Mouse (Mus musculus) heart, adult 2 months (tissue): ENCODE data around the gene Dppa1. TPM values are rescaled to one million over a fixed set of nuclear protein-coding genes. Genes with fewer than 3 reads are reported as not detected.
A peak's percentile ranks its signal among the peaks of the same experiment; 100 is the strongest.

Source experiments
- DNase-seq, 2 experiments: peaks; one replicate each; pipeline ENCODE4 v3.0.0; 2021
- H3K27ac ChIP-seq: fragments of 200-600 bp; 2 replicates; pipeline ENCODE4 v1.8.1; 2022
- H3K27me3 ChIP-seq: fragments of 200-500 bp; 2 replicates; pipeline ENCODE4 v1.6.1; 2012; ENCODE audit warnings: mild to moderate bottlenecking, low read length, inconsistent platforms, mixed read lengths; ENCODE audit not compliant: control insufficient read depth, insufficient read depth
- H3K36me3 ChIP-seq: fragments of 200-500 bp; 2 replicates; pipeline ENCODE4 v1.6.1; 2012; ENCODE audit warnings: low read length, inconsistent platforms; ENCODE audit not compliant: control insufficient read depth, insufficient read depth
- H3K4me1 ChIP-seq: fragments of 200-500 bp; 2 replicates; pipeline ENCODE4 v1.6.1; 2011; ENCODE audit warnings: low read length; ENCODE audit not compliant: control insufficient read depth, insufficient read depth
- H3K4me3 ChIP-seq: fragments of 200-600 bp; 2 replicates; pipeline ENCODE4 v1.8.1; 2022
- H3K79me2 ChIP-seq: fragments of 200-500 bp; replicated peaks from 2 replicates; pipeline ENCODE4 v1.6.1; 2012; ENCODE audit warnings: mild to moderate bottlenecking, inconsistent platforms, low read length, moderate library complexity, mixed read lengths; ENCODE audit not compliant: control insufficient read depth, insufficient read depth
- H3K9ac ChIP-seq: fragments of 200-500 bp; 2 replicates; pipeline ENCODE4 v1.6.1; 2012; ENCODE audit warnings: low read depth, mild to moderate bottlenecking, control low read depth, inconsistent platforms, low read length, mixed read lengths
- CTCF ChIP-seq: fragments of 200-600 bp; IDR thresholded peaks from 2 replicates; pipeline ENCODE4 v1.8.1; 2022; ENCODE audit warnings: antibody characterized with exemption, mild to moderate bottlenecking, moderate library complexity
- EP300 ChIP-seq: fragments of 200-500 bp; IDR thresholded peaks from 2 replicates; pipeline ENCODE4 v1.6.1; 2011; ENCODE audit warnings: low read depth, low read length, control low read depth; ENCODE audit not compliant: insufficient read depth
- POLR2A ChIP-seq: fragments of 200-500 bp; IDR thresholded peaks from 2 replicates; pipeline ENCODE4 v1.6.1; 2011; ENCODE audit warnings: mild to moderate bottlenecking, low read depth, low read length, control low read depth; ENCODE audit not compliant: insufficient read depth
- WGBS: fragments of 180-500 bp; shearing (Covaris S2); methylation state at CpG from one replicate; pipeline ENCODE4 v1.1.7; 2018; 5-methylcytosine and 5-hydroxymethylcytosine counted together
- intact Hi-C: fragments of 180-260 bp; cut with DNase I; formaldehyde crosslinking; loops from one replicate; pipeline ENCODE4 v1.15.1; 2025
- polyA plus RNA-seq: library from polyadenylated mRNA; depleted of rRNA; stranded (reverse); fragments of >200 nt; gene quantifications from 2 replicates; pipeline ENCODE4 v1.2.3, GENCODE M21; 2012; rRNA removed
- total RNA-seq, 2 experiments: library from RNA; stranded (reverse); gene quantifications; 2 replicates each; pipeline ENCODE4 v1.2.3; 2021

The Dppa1 gene
- total and polyA plus RNA-seq, 3 experiments: not detected

GRCm38 (mm10) chr11:46565967-46566366, 63.1 kb downstream of the Dppa1 start:
- TF ChIP-seq POLR2A (no peak), CTCF (no peak), EP300 (no peak)
- 87% methylated on average over 2 of the region's 2 CpGs for WGBS
- Histone ChIP-seq H3K79me2 (no peaks in the 10 kb centered on the region), H3K9ac (no peak overlapping the region), H3K36me3 (no peaks in the 10 kb centered on the region), H3K27me3 (no peaks in the 10 kb centered on the region), H3K4me3 (no peak overlapping the region), H3K4me1 (no peaks in the 10 kb centered on the region), H3K27ac (no peak overlapping the region)
- intact Hi-C loops: no loop called here
- no peak for DNase-seq

GRCm38 (mm10) chr11:46564671-46565070, 64.4 kb downstream of the Dppa1 start:
- no peak overlapping the region for H3K27ac ChIP-seq
- WGBS: 50% methylated on average over 1 of the region's 1 CpGs
- intact Hi-C loops: no loop called here
- no peak overlapping the region for H3K4me3 ChIP-seq
- H3K4me1 ChIP-seq: no peaks in the 10 kb centered on the region
- no peak overlapping the region for H3K9ac ChIP-seq
- H3K36me3 ChIP-seq: no peaks in the 10 kb centered on the region
- TF ChIP-seq CTCF: no peak
- TF ChIP-seq POLR2A: no peak
- TF ChIP-seq EP300: no peak
- peak; percentile 14 to 18 for DNase-seq
- no peaks in the 10 kb centered on the region for H3K79me2 ChIP-seq
- H3K27me3 ChIP-seq: no peaks in the 10 kb centered on the region

- H3K36me3 ChIP-seq: no peaks in the 10 kb centered on the region
- H3K9ac ChIP-seq: no peak overlapping the region
- WGBS: 78% methylated on average over 4 of the region's 4 CpGs
- intact Hi-C loops: no loop called here
- no peaks in the 10 kb centered on the region for H3K79me2 ChIP-seq
- no peak overlapping the region for H3K4me3 ChIP-seq
- no peak for DNase-seq
- H3K27me3 ChIP-seq: no peaks in the 10 kb centered on the region
- no peak overlapping the region for H3K27ac ChIP-seq
- no peaks in the 10 kb centered on the region for H3K4me1 ChIP-seq
- TF ChIP-seq EP300: no peak
- TF ChIP-seq CTCF: no peak
- TF ChIP-seq POLR2A: no peak
Observed at GRCm38 (mm10) chr11:46561096-46561495, 68.0 kb downstream of the Dppa1 start.

Other genes with a start within 250 kb of the Dppa1 start
- under 1 TPM; 0.26 to 0.30 TPM for gene Itk, start 239.7 kb downstream of the Dppa1 start, total RNA-seq
- 0.35 and 0.51 TPM in 2 replicates for gene Itk, start 239.7 kb downstream of the Dppa1 start, polyA plus RNA-seq
- gene Fam71b, start 232.7 kb downstream of the Dppa1 start, total RNA-seq: not detected
- gene Fam71b, start 232.7 kb downstream of the Dppa1 start, polyA plus RNA-seq: 0.06 TPM in 1 of 2 replicates, not detected in the other
- 10 to 100 TPM; 16.8 to 17.1 TPM for gene Med7, start 192.3 kb downstream of the Dppa1 start, total RNA-seq
- gene Med7, start 192.3 kb downstream of the Dppa1 start, polyA plus RNA-seq: 8.1 and 16.5 TPM in 2 replicates
- under 1 TPM; 0.31 to 0.48 TPM for gene Havcr2, start 174.3 kb downstream of the Dppa1 start, total RNA-seq
- gene Havcr2, start 174.3 kb downstream of the Dppa1 start, polyA plus RNA-seq: 0.08 TPM in 1 of 2 replicates, not detected in the other
- not detected for gene Gm12169, start 105.0 kb downstream of the Dppa1 start, total RNA-seq
- gene Gm12169, start 105.0 kb downstream of the Dppa1 start, polyA plus RNA-seq: not detected in 2 replicates
- gene BC053393, start 57.7 kb downstream of the Dppa1 start, total RNA-seq: not detected
- gene BC053393, start 57.7 kb downstream of the Dppa1 start, polyA plus RNA-seq: not detected in 2 replicates
- gene Timd2, start 77.8 kb upstream of the Dppa1 start, total RNA-seq: not detected
- not detected in 2 replicates for gene Timd2, start 77.8 kb upstream of the Dppa1 start, polyA plus RNA-seq
- not detected for gene Havcr1, start 105.8 kb upstream of the Dppa1 start, total RNA-seq
- gene Havcr1, start 105.8 kb upstream of the Dppa1 start, polyA plus RNA-seq: not detected in 2 replicates
- 1 to 10 TPM; 1.5 to 1.6 TPM for gene Timd4, start 181.5 kb upstream of the Dppa1 start, total RNA-seq
- gene Timd4, start 181.5 kb upstream of the Dppa1 start, polyA plus RNA-seq: 0.91 and 1.2 TPM in 2 replicates